Mouse (Mus musculus) adrenal gland, postnatal 36 days (tissue): ENCODE data around the gene Olfr1362. TPM values are rescaled to one million over a fixed set of nuclear protein-coding genes. Genes with fewer than 3 reads are reported as not detected.

Experiments used
- DNase-seq, 2 experiments: peaks; one replicate each; pipeline ENCODE4 v3.0.0; 2021; ENCODE audit warnings: mixed read lengths in 1 of 2
- long read RNA-seq, 2 experiments: library from polyadenylated mRNA; stranded (forward); transcript quantifications; one replicate each; pipeline ENCODE4 v2.0.0; 2021; ENCODE audit warnings: borderline sequencing depth in 2 of 2
- total RNA-seq, 2 experiments: library from RNA; stranded (reverse); gene quantifications; 2 replicates each; pipeline ENCODE4 v1.2.3; 2021

Olfr1362 gene
- total RNA-seq, result not detected
- long read RNA-seq, experiment 1, result 0 reads
- long read RNA-seq, experiment 2, result 0 reads

- DNase-seq, result no peak
Observed at GRCm38 (mm10) chr13:21613922-21614321, at the start of gene Olfr1362. Gene Olfr1362 (minus strand): TSS chr13:21614022.

- DNase-seq, result no peak
Observed at GRCm38 (mm10) chr13:21663286-21663685, 49.5 kb upstream of the Olfr1362 start, which contains the start of gene Olfr1361. Gene Olfr1361 (minus strand): TSS chr13:21663386.

- no peak for DNase-seq
Observed at GRCm38 (mm10) chr13:21642418-21642817, 28.6 kb upstream of the Olfr1362 start, which contains the start of gene Olfr11. Gene Olfr11 (minus strand): TSS chr13:21642518.

- no peak for DNase-seq
Observed at GRCm38 (mm10) chr13:21591618-21592017, 22.2 kb downstream of the Olfr1362 start.

GRCm38 (mm10) chr13:21581659-21582058 is 32.2 kb downstream of the Olfr1362 start, which contains the start of gene Olfr1364:
Gene Olfr1364 (minus strand): TSS chr13:21581759.
- no peak for DNase-seq

Other genes starting within 250 kb of the Olfr1362 start
- gene Zkscan3, start 211.3 kb downstream of the Olfr1362 start, total RNA-seq, result 10 to 100 TPM; 55.6 to 64.5 TPM
- gene Pgbd1, start 173.0 kb downstream of the Olfr1362 start, total RNA-seq, result under 1 TPM; 0.79 to 0.89 TPM
- gene Zscan26, start 160.3 kb downstream of the Olfr1362 start, total RNA-seq, result 10 to 100 TPM; 34.5 to 39.7 TPM
- gene Nkapl, start 145.5 kb downstream of the Olfr1362 start, total RNA-seq, result 1 to 10 TPM in 1 of 2 experiments, under 1 TPM in 1; 0.96 to 1.4 TPM
- 1 to 10 TPM; 2.1 to 2.6 TPM for gene Zkscan4, start 135.1 kb downstream of the Olfr1362 start, total RNA-seq
- not detected for gene Gm10065, start 134.6 kb downstream of the Olfr1362 start, total RNA-seq
- 10 to 100 TPM; 11.0 to 12.8 TPM for gene AK157302, start 118.8 kb downstream of the Olfr1362 start, total RNA-seq
- 10 to 100 TPM; 89.0 to 99.3 TPM for gene Gm11273, start 112.6 kb downstream of the Olfr1362 start, total RNA-seq
- 10 to 100 TPM; 16.9 to 19.2 TPM for gene Zkscan8, start 82.9 kb downstream of the Olfr1362 start, total RNA-seq
- gene Olfr1366, start 71.2 kb downstream of the Olfr1362 start, total RNA-seq, result not detected
- gene Olfr1535, start 54.1 kb downstream of the Olfr1362 start, total RNA-seq, result not detected
- gene Olfr1364, start 32.3 kb downstream of the Olfr1362 start, total RNA-seq, result not detected
- not detected for gene Olfr11, start 28.5 kb upstream of the Olfr1362 start, total RNA-seq
- not detected for gene Olfr1361, start 49.4 kb upstream of the Olfr1362 start, total RNA-seq
- not detected for gene Olfr1360, start 63.4 kb upstream of the Olfr1362 start, total RNA-seq
- not detected for gene Olfr1359, start 84.1 kb upstream of the Olfr1362 start, total RNA-seq
- 10 to 100 TPM; 60.4 to 64.6 TPM for gene Hist1h2bl, start 102.1 kb upstream of the Olfr1362 start, total RNA-seq
- gene Hist1h2ai, start 102.4 kb upstream of the Olfr1362 start, total RNA-seq, result 10 to 100 TPM in 1 of 2 experiments, 1 to 10 TPM in 1; 7.6 to 50.2 TPM
- 10 to 100 TPM; 68.3 to 81.7 TPM for gene Hist1h3h, start 103.6 kb upstream of the Olfr1362 start, total RNA-seq
- 10 to 100 TPM; 17.4 to 18.8 TPM for gene Hist1h2bm, start 108.0 kb upstream of the Olfr1362 start, total RNA-seq
- 10 to 100 TPM; 11.8 to 14.2 TPM for gene Hist1h4j, start 121.0 kb upstream of the Olfr1362 start, total RNA-seq
- 100 to 1,000 TPM; 172 to 183 TPM for gene Hist1h4k, start 136.5 kb upstream of the Olfr1362 start, total RNA-seq
- 10 to 100 TPM; 18.0 to 19.9 TPM for gene Hist1h2ak, start 139.8 kb upstream of the Olfr1362 start, total RNA-seq
- 10 to 100 TPM; 36.1 to 38.9 TPM for gene Hist1h2bn, start 140.1 kb upstream of the Olfr1362 start, total RNA-seq
- 10 to 100 TPM; 26.2 to 28.0 TPM for gene Hist1h1b, start 166.6 kb upstream of the Olfr1362 start, total RNA-seq
- 10 to 100 TPM; 61.4 to 73.9 TPM for gene Hist1h3i, start 169.3 kb upstream of the Olfr1362 start, total RNA-seq
- 1 to 10 TPM; 7.5 to 9.1 TPM for gene Hist1h2an, start 173.2 kb upstream of the Olfr1362 start, total RNA-seq
- gene Hist1h2bp, start 173.4 kb upstream of the Olfr1362 start, total RNA-seq, result 10 to 100 TPM; 21.9 to 22.1 TPM
- gene Hist1h2bq, start 196.2 kb upstream of the Olfr1362 start, total RNA-seq, result 10 to 100 TPM; 74.0 to 76.3 TPM
- gene Hist1h2ao, start 196.4 kb upstream of the Olfr1362 start, total RNA-seq, result 10 to 100 TPM; 24.0 to 56.4 TPM
- 100 to 1,000 TPM; 215 to 270 TPM for gene Hist1h4m, start 197.7 kb upstream of the Olfr1362 start, total RNA-seq
- 100 to 1,000 TPM in 1 of 2 experiments, 10 to 100 TPM in 1; 56.0 to 125 TPM for gene Hist1h4n, start 218.2 kb upstream of the Olfr1362 start, total RNA-seq
- gene Hist1h2ap, start 219.5 kb upstream of the Olfr1362 start, total RNA-seq, result 10 to 100 TPM; 48.2 to 72.9 TPM
- gene Hist1h2br, start 219.7 kb upstream of the Olfr1362 start, total RNA-seq, result 10 to 100 TPM; 72.5 to 76.9 TPM